Mouse (Mus musculus): ENCODE results near the gene Serinc2.
"Not testable (repeated sequence)": the region's sequence is repeated elsewhere in the genome, so short reads cannot be mapped to it uniquely, and the experiment has no call there.

Serinc2 gene

DNA sequence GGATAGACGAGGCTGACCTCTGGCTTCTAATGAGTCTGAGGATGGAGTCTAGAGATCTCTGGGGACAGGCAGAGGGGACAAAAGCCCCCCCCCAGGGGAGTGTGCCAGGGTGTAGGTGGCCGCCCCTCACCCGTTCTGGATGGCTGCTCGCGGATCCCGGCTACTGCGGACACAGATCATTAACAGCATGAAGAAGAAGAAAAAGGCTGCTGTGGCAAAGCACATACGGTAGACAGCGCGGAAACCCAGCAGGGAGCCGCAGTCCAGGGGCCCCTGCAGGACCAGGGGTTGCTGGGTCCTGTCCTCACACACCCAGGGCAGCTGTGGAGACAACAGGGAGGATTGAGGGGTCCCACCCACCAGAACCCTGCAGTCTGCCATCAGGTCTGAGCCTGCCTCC is 14.9 kb downstream of the Serinc2 start:
- DNase-seq (ENCODE audit: low read depth, low spot score): no peak

DNA sequence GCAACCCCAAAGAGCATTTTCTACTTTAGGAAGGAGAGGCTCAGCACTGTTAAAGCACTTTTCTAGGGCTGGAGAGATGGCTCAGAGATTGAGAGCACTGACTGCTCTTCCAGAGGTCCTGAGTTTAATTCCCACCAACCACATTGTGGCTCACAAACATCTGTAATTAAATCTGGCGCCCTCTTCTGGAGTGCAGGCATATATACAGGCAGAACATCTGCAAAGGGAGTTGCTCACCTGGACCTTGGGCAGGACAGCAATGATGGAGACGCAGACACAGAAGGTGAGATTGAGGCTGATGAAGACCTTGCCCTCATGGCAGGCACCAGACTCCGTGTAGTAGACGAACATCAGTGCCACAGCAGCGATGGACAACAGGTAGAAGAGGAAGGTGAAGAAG is 18.6 kb downstream of the Serinc2 start:
- no peak for DNase-seq (ENCODE audit: low read depth, low spot score)

DNA sequence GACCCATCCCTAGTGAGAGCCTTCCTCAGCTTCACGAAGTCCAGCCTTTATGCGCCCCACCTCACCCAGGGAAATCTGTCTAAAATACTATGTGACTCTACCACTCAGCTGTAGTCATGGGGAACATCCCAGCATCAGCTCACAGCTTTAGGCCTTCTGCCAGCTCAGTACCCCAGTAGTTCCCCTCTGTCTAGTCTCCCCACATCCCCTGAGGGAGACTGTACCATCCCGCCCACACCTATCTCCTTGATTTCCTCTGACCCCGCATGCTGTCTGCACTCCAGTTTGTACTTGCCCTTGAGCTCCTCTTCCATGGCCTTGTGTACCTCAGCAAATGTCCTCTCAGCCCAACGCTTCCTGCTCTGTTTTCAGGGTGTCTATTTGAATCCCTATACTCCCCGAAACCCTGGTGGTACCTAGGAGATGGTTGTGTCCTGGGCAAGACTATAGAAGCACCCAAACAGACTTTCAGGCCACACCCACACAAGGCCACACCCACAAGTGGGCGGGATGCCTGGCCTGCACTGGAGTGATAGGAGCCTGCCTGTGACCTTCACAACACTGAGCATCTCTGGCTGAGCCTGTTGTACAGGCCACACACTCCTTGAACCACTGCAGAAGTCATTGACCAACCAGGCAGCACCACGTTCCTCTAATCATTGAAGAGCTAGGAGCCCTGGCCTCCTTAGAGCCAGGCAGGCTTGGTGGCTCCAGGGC is 26.4 kb downstream of the Serinc2 start:
- DNase-seq (ENCODE audit: low read depth, low spot score): no peak

DNA sequence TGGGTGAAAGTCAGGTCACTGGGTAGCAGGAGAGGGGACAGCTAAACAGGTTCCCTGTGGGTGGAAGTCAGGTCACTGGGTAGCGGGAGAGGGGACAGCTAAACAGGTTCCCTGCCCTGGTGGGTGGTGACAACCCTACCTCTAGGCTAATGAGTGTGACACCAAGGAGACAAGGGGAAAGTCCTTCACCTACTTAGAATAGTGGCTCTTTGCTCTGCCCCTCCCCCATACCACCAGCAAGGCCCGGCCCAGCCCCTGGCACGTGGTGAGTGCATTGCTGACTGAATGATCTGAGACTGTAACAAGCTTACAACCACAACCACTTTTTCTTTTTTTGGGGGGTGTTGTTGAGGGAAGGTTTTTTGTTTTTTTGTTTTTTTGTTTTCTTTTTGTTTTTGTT is 27.2 kb downstream of the Serinc2 start:
- no peak for DNase-seq (ENCODE audit: low read depth, low spot score)

DNA sequence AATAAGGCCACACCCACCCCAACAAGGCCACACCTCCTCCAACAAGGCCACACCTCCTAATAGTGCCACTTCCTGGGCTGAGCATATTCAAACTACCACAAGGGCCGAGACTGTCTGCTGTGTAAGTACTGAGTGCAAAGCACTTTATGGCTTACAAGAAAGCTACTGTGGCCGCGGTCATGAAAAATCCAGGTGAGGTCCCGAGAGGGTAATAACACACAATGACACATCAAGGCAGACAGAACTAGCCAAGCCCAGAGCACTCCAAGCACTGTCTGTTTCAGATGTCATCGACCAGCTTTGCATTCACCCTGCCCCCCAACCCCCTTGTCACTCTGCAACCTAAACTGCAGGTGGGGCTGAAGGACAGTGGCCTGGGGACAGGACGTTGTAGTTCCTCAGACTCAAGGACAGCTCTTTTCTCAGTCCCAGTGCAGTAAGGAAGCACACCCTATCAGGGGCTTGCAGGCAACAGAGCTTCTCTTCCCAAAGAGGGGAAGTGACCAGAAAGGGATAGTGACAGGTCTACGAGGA is 27.8 kb downstream of the Serinc2 start:
- no peak for DNase-seq (ENCODE audit: low read depth, low spot score)

DNA sequence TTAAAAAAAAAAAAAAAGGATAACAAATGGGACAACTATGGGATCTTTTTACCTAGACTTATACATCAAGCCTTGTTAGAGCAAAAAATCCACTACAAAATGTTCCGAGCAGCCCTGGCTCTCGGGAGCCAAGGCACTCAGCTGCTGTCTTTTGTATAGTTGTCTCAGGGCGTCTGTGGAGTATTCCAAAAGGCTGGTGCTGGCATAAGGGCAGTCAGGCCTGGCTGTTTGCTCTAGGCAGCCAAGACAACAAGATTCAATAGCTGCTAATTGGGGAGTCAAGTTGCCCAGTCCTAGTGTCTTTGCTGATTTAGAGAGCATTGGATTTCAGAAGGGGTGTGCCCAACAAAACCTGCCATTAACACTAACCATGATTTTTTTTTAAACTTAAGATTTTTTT is 30.4 kb downstream of the Serinc2 start:
- no peak for DNase-seq (ENCODE audit: low read depth, low spot score)

DNA sequence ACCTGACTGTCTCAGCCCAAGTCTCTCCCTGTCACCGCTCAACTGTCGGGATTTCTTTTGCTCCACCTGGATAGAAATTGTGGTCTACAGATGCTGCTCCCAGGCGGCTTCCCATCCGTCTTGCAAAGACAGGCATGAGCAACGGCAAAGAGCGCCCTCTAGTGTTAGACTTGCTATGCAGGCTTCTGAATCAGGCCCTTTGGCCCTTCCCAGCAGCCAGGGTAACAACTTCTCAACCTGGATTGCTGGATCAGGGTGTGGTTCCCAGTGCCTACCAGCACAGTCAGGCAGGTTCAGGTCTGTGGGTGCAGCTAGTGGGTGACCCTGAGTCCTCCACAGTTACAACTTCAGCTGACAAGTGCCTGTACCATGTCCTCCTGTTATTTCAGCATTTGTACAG is 32.9 kb downstream of the Serinc2 start:
- peak; percentile 86 for DNase-seq (ENCODE audit: low read depth, low spot score)

DNA sequence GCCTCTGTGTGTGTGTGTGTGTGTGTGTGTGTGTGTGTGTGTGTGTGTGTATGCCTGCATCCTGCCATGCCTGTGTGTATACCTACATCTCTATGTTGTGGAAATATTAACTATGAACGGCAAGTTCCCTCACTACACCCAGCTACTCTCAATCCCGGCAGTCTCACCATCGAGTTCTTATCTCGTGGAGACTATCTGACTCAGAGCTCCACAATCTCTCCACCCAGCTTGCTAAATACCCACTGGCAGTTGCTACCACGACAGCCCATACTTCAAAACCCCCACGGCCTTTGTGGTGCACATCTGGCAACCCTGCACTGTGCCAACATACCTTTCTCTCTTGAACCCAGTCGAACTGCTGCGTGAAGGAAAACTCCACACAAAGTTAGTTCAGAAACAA is 34.3 kb downstream of the Serinc2 start:
- no peak for DNase-seq (ENCODE audit: low read depth, low spot score)

DNA sequence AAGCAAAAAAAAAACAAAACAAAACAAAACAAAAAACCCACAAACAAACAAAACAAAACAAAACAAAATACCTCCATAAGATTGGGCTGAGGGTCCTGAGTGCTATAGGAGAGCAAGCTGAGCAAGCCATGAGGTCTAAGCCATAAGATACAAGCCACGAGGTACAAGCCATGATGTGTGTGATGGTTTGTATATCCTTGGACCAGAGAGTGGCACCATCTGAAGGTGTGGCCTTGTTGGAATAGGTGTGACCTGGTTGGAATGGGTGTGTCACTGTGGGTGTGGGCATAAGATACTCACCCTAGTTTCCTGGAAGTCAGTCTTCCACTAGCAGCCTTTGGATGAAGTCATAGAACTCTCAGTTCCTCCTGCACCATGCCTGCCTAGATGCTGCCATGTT is 35.4 kb downstream of the Serinc2 start:
- DNase-seq (ENCODE audit: low read depth, low spot score): not testable (repeated sequence)

DNA sequence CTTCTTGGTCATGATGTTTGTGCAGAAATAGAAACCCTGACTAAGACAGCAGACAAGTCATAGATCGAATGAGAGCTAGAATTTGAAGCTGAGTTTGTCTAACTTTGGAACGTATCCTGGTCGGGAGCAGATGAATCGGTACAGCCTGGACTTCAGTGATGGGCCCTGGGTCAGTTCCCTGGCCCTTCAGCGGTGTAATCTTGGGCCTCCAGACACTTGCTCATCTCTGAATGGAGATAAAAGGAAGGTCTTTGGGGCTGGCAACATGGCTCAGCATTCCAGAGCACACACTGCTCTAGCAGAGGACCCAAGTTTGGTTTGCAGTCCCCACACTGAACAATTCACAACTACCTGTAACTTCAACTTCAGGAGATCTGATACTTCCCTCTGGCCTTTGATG is 36.0 kb downstream of the Serinc2 start:
- DNase-seq (ENCODE audit: low read depth, low spot score): no peak

DNA sequence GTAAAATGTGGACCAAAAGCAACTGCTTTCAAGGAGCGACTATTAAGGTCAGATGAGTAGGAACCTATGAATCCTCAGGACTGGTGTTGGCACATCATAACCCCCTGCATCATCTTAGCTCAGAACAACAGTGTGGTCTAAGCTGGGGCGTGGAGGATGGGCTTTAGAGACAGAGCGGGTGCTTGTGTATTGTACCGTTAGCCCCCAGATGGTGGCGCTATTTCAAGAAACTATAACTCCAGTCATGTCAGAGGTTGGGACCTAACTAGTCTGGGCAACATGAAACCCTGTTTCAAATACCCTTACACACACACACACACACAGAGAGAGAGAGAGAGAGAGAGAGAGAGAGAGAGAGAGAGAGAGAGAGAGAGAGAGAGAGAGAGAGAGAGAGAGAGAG is 38.3 kb downstream of the Serinc2 start:
- peak; percentile 12 for DNase-seq (ENCODE audit: low read depth, low spot score)

DNA sequence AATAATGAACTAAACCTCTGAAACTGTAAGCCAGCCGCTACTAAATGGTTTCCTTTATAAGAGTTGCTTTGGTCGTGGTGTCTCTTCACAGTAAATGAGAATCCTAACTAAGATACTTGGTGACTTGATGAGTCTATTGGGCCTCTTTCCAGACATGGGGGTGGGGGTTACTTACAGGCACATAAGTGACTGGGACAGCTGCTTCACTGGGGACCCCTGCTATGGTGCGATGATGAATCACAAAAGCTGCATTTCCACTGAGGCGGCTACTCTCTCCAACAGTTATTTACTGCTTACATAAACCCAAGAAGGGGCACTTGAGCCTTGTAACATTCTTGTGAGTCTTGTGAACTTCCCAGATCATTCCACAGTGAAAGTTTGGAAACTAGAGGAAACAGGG is 41.4 kb downstream of the Serinc2 start:
- no peak for DNase-seq (ENCODE audit: low read depth, low spot score)

DNA sequence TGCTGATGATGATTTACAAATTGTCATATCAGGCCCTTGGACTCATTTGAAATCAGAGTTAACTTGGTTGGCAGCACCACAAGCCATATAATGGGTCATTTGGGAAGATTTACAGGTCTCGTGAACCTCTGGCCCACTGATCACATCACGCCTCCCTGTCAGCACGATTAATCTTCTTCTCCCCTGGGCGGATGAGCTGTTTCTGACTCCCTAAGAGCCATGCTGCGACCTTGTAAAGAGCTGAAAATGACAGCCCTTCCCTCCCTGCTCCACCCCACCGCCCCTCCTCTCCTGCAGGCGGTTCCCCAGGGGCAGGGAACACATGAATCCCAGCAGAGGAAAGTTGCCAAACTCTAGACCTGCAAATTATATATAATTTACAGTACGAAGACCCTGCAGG is 42.6 kb downstream of the Serinc2 start:
- DNase-seq (ENCODE audit: low read depth, low spot score): peak; percentile 59

DNA sequence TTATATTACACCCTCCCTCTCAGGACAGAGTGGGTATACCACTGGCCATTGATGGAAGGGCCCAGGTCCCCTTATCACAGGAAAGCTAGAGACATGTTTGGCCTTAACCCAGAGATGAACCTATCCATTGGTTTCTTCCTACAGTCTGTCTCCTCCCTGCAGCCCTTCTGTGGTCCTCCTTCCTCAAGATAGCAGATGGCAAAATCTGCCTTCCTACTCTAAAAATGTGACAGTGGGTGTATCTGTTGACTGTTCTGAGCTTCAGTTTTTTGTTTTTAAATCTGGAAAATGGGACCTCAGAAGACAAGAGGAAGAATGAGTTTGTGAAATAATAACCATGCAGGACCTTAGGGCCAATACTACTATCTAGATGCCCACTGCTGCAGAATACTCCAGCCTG is 54.9 kb downstream of the Serinc2 start:
- DNase-seq (ENCODE audit: low read depth, low spot score): no peak

DNA sequence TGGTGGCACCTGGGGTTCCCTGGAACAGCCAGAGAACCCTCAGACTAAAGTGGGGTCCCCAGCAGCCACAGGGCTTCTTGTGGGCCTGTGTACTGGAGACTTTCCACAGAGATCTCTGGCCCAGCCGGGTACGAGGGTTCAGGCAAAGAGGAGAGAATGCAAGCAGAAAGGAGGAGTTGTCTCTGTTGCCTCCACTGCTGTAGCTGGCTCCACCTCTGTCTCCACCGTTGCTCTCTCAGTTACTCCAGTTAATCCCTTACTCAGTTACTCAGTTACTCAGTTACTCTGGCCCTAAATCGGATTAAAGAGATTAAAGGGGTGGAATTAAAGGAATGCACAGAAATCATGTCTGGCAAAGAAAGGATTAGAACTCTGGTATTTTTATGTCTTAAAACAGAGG is 56.8 kb downstream of the Serinc2 start, which contains the start of gene Gm853:
Gene Gm853, minus strand, starts transcription at position 223 of the 400 bp plus-strand sequence.
- DNase-seq (ENCODE audit: low read depth, low spot score): no peak

DNA sequence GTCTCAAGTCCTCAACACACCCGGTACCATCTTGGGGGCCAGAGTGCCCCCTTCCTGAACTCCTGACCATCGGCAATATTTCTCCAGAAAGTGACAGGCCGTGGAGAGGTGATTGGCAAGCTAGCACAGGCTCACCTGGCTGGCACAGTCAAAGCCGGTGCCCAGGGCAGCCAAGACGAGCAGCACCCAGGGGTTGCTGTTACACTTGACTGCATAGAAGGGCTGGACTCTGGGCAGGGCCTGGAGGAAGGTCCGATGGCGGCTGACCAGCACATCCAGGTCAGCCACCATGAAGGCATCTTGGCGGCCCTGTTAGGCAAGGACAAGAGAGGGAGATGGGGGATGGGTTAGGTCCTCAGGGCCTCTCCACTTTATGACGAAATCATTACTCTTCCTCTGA is 58.8 kb downstream of the Serinc2 start:
- DNase-seq (ENCODE audit: low read depth, low spot score): no peak

DNA sequence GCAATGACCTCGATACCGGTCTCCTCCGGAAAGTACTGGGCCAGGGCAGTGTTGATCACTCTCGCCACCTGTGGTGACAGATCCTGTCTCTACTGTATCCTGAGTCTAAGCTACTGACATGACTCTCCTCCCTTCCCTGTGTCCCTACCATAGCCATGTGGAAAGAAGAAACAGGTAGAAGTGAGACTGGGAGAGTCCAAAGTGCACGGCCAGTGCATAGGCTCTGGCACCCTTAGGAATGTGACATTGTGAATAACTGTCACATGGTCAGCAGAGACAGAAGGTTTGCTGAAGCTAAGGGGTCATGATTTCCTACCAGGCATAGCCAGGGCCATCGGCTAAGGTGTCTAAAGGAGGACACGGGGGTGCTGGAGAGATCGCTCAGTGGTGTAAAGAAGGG is 63.6 kb downstream of the Serinc2 start:
- DNase-seq (ENCODE audit: low read depth, low spot score): no peak

DNA sequence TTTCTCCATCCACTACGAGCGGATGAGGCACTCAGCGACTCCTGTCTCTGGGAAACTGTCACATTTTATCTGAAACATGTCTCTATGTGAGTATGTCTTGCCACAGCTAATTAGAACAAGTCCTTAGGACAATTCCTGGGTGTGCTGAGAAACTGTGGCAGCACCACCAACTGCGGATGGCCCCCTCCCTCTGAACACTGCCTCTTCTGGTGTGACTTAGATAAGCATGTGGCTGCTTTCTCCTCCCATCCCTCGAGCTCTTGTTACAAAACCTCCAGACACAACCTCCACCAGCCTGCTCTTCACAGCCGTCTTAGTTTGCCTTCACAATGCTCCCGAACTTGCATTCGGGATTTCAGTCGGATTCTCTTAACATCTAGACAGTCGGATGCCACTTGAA is 65.1 kb downstream of the Serinc2 start:
- DNase-seq (ENCODE audit: low read depth, low spot score): no peak

DNA sequence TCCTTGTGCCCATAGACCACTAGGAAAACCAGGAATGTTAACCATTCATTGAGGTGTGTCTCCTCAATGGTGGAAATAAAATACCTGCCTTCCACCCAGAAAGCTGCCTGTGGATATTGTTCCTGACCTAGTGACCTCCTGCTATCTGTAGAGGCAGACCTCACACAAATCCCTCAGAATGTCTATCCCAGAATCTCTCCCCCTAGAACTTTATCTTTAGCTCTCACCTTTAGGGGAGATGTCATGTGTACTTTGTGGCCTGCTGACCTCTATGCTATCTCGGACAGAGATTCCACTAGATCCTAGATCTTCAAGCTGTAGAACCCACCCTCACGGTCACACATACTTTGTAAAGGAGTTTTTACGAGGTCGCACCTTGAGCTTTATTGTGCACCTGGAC is 65.8 kb downstream of the Serinc2 start:
- no peak for DNase-seq (ENCODE audit: low read depth, low spot score)

DNA sequence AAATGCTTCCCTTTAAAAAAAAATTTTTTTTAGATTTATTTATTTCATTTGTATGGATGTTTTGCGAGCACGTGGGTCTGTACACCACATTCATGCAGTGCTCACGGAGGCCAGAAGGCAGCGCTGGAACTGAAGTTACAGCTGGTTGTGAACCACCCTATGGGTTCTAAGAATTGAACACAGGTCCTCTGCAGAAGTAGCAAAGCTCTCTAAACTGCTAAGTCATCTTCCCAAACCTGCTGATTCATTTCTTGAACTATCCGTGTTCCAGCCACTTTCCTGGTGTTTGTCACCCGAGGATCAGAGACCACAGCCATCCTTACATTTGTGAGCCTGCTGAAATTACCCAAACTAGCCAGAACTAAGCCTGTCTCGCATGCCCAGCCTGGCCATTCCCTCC is 66.6 kb downstream of the Serinc2 start:
- DNase-seq (ENCODE audit: low read depth, low spot score): no peak

DNA sequence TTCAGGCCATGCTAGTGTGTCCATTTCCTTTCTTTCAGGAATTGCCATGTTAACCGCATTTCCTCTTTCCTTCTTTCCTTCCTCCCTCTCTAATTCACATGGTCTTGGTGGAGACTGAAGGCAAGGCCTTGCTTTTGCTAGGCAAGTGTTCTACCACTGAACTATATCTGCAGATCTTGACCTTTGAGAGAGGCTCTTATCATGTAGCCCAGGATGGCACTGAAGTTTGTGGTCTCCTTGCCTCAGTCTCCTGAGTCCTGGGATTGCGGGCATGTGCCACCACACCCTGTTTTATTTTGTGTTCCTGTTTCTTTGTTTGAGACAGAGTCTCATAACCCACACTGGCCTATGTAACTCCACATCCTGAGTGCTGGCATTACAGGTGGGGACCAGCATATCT is 67.1 kb downstream of the Serinc2 start:
- DNase-seq (ENCODE audit: low read depth, low spot score): no peak

Measured in mesoderm, embryonic 11.5 days (tissue).